Mouse (Mus musculus) erythroid progenitor cell, adult 5-6 weeks (primary cell): ENCODE results near the gene Ccdc171. TPM values are rescaled to one million over a fixed set of nuclear protein-coding genes. Genes with fewer than 3 reads are reported as not detected.
A peak's percentile ranks its signal among the peaks of the same experiment; 100 is the strongest.
"Not testable (repeated sequence)": the region's sequence is repeated elsewhere in the genome, so short reads cannot be mapped to it uniquely, and the experiment has no call there.

Experiments
- ATAC-seq: replicated peaks from 2 replicates; pipeline ENCODE4 v1.8.0; 2016; ENCODE audit warnings: moderate number of reproducible peaks, mild to moderate bottlenecking, moderate TSS enrichment, inconsistent platforms; ENCODE audit not compliant: poor library complexity, low FRiP score, severe bottlenecking
- total RNA-seq, 2 experiments: library from RNA; stranded (forward) in 1 of 2; stranded (reverse) in 1 of 2; fragments of 150-400 nt in 1 of 2; fragments of 186-747, 209-891 nt in 1 of 2; gene quantifications; 2 replicates each; pipeline versions ENCODE4 v1.2.3 to v1.2.4; 2015 to 2017; ENCODE audit warnings: low replicate concordance in 2 of 2

The Ccdc171 gene
- total RNA-seq (2015; ENCODE audit: low replicate concordance) (2.5 and 12.6 TPM in 2 replicates), total RNA-seq (2017; ENCODE audit: low replicate concordance) (4.9 and 8.0 TPM in 2 replicates)

- peak; percentile 86 for ATAC-seq
Observed at GRCm38 (mm10) chr4:83524843-83525689, at the start of gene Ccdc171. Gene Ccdc171 (plus strand): TSS chr4:83525545.

DNA sequence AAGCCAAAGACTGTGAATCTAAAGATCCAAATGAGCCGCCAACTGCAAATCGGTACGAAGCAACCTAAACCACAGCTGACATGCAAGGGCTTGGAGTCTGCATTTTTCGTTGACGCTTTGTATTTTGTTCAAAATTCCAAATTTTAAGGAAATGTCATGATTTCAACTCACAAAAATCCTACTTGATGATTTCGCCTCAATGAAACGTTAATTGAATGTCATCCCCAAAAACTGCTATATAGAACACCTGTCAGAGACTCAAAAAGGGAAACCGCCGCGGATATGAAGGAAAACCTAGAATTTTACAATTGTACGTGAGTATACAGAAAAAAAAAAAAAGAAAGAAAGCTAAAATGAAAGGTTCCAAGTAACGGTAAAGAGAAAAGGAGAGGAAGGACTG lies 40.1 kb upstream of the Ccdc171 start:
- ATAC-seq, result no peak

DNA sequence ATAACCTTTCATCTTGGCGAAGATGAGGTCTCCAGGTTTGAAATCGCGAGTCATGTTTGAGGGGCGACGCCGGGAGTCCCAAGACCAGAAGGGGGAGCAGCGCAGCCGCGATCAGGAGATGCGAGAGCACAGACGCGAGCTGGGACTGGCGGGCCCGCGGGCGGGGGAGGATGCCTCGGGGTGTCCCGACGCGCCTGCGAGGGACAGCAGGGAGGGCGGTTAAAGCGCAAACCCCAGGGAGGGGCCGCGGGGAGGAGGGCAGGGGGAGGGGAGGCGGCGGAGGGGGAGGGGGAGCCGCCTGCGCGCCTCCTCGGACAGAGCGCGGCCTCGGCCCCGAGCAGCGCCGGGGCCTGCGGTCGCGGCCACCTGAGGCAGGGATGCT lies 39.6 kb upstream of the Ccdc171 start:
- ATAC-seq, result peak; percentile 88

DNA sequence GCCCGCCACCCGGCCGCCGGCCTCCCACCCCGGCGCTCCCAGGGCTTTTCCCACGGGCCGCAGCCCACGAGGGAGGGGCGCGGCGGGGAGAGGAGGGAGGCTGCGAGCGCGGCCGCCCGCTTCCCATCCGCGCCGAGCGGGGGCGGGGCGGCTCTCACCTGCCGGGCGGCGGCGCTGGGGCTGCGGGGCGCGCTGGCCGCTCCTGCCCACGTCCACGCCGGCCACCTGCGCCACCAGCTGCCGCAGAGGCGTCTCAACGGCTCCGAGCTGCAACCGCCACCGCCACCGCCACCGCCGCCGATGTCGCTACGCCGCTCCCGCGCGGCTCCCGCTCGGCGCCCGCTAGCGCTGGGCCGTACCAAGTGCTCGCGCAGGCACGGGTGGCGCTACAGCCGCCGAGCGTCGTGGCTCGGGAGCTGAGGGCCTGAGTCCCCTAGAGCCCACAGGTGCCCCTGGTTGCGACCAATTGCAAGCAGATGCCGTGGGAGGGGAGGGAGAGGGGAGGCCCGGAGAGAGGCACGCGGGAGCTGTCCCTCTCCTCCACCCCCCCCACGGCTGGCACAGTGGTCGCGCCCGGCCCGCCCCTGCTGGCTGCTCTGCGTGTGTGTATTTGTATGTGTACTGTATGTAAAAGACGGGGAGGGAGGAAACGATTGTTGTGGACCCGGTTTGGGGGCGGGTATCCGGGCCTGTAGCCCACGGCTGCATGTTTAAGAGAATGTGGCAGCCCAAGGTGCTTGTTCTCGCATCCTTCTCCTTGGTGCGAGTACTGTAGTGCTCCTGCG lies 39.0 kb upstream of the Ccdc171 start, which contains the start of gene Psip1:
TSS of gene Psip1 (minus strand) at position 343 of the 785 bp plus-strand sequence.
- peak; percentile 84 for ATAC-seq

DNA sequence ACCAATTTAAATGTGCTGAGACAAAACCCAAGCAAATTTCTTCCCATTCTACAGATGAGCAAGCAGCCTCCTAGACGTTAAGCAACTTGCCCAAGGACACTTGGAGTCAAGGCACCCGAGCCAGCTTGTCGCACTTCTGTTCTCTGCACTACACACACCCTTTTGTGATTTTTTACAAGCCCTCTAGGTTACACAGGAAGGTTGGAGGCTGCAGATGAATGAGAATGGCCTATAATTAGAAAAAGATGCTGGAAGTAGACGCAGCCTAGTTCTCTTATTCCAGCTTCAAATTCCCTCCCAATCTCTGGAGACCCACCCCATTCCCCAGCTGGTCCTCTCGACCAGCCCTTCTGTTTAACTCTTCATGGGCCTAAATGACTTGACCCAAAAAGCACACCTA lies 36.2 kb upstream of the Ccdc171 start:
- ATAC-seq, result no peak

DNA sequence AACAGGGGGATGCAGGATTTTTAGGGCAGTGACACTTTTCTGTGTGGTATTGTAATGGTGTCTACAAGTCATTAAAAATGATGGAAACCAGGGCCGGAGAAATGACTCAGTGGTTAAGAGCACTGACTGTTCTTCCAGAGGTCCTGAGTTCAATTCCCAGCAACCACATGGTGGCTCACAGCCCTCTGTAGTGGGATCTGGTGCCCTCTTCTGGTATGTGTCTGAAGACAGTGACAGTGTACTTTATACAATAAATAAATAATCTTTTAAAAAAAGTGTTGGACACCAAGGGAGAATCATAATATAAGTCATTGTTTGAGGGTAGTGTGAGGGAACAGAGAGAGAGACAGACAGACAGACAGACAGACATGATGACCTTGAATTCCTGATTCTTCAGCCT lies 32.2 kb upstream of the Ccdc171 start:
- no peak for ATAC-seq

- not testable (repeated sequence) for ATAC-seq
Observed at GRCm38 (mm10) chr4:83497013-83497412, 28.3 kb upstream of the Ccdc171 start.

GRCm38 (mm10) chr4:83500154-83501036 lies 24.9 kb upstream of the Ccdc171 start:
- ATAC-seq, result no peak

- ATAC-seq, result no peak
Observed at GRCm38 (mm10) chr4:83501037-83501430, 24.3 kb upstream of the Ccdc171 start.

GRCm38 (mm10) chr4:83509600-83509999 lies 15.7 kb upstream of the Ccdc171 start:
- ATAC-seq, result no peak

DNA sequence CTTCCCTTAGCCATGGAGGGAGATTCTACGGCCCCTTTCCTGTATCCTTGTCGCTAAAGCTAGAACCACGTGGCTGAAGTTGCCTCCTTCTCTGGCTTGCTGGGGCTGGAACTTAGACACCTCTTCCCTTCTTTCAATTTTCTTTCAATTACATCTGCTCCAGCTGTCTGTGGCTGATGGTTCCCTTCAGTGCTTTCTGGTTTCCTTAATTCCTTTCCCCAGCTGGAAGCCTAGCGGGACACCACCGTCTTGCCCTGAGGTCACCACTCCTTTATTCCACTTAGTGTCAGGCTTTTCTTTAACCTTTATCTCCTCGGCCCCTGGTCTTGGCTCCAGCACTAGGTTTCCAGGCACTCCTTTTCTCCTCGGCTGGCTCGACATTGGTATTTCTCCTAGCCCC lies 14.3 kb upstream of the Ccdc171 start:
- no peak for ATAC-seq

DNA sequence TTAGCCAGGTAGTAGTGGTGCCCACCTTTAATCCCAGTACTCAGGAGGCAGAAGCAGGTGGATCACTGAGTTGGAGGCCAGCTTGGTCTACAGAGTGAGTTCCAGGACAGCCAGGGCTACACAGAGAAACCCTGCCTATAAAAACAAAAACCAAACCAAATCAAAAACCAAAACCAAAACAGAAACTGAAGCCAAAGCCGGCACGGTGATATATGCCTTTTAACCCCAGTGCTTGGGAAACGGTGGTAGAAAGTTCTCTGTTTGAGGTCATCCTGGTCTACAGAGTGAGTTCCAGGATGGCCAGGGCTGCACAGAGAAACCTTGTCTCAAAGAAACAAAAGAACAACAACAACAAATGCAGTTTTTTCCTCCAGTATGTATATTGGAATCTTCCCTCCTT lies 13.1 kb upstream of the Ccdc171 start:
- no peak for ATAC-seq

- ATAC-seq, result no peak
Observed at GRCm38 (mm10) chr4:83512644-83513043, 12.7 kb upstream of the Ccdc171 start.

DNA sequence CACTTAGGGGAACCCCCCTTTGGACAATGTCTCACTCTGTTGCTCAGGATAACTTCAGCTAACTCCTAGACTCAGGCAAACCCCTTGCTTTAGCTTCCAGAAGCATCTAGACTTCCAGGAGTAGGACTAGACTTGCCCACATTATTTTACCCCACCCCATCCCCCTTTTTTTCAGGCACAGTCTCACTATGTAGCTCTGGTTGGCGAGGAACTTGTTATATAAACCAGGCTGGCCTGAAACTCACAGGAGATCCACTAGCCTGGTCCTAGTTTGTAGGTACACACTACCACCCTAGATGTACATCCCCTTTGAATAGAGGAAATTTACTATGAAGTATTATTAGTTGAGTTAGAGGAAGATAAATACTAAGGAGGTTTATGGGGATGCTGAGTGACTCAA lies 11.2 kb upstream of the Ccdc171 start:
- ATAC-seq, result no peak

DNA sequence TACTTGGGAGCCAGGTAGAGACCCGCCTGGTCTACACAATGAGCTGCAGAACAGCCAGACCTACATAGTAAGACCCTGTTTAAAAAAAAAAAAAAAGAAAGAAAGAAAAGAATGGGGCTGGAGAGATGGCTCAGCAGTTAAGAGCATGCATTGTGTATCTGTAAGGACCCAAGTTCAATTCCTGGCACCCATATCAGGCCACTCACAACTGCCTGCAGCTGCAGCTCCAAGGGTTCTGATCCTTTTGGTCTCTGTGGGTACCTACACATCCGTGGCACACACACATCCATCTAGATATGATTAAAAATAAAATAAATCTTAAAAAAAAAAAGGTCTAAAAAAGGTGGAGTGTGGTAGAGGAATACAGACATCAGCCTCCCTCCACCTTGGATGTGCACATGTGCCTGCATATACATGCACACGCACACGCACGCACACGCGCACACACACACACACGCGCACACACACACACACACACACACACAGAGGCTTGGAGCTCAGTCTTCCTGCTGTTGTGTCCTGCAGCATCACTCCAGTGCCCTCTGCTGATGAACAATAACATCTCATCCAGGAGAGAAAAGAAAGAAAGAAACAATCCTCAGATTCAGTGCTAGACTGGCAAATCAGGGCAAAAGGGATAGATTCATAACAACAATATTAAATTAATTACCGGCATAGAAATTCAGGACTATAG lies 10.2 kb upstream of the Ccdc171 start:
- ATAC-seq, result no peak

GRCm38 (mm10) chr4:83516144-83516543 lies 9.2 kb upstream of the Ccdc171 start:
- ATAC-seq, result not testable (repeated sequence)

- no peak for ATAC-seq
Observed at GRCm38 (mm10) chr4:83519148-83519547, 6.2 kb upstream of the Ccdc171 start.

GRCm38 (mm10) chr4:83519807-83520206 lies 5.5 kb upstream of the Ccdc171 start:
- ATAC-seq, result no peak

- ATAC-seq, result no peak
Observed at GRCm38 (mm10) chr4:83520308-83520707, 5.0 kb upstream of the Ccdc171 start.
